Mouse (Mus musculus) hindbrain, embryonic 10.5 days (tissue): Measurements from ENCODE around the gene Wfdc21. TPM values are rescaled to one million over a fixed set of nuclear protein-coding genes. Genes with fewer than 3 reads are reported as not detected.

ENCODE experiments used
- DNase-seq: peaks from one replicate; pipeline ENCODE4 v3.0.0-alpha.2; 2017; ENCODE audit warnings: low spot score
- H3K27ac ChIP-seq: fragments of 300-500 bp; sonication (generic); 2 replicates; pipeline ENCODE4 v1.5.1; 2016; ENCODE audit warnings: mild to moderate bottlenecking, moderate library complexity
- H3K27me3 ChIP-seq: fragments of 300-500 bp; sonication (generic); 2 replicates; pipeline ENCODE4 v1.6.1; 2016; ENCODE audit warnings: mild to moderate bottlenecking; ENCODE audit not compliant: poor library complexity, insufficient read depth, severe bottlenecking
- H3K36me3 ChIP-seq: fragments of 300-500 bp; sonication (generic); 2 replicates; pipeline ENCODE4 v1.6.1; 2016; ENCODE audit warnings: mild to moderate bottlenecking, moderate library complexity
- H3K4me1 ChIP-seq: fragments of 300-500 bp; sonication (generic); replicated peaks from 2 replicates; pipeline ENCODE4 v1.6.1; 2016; ENCODE audit warnings: mild to moderate bottlenecking
- H3K4me3 ChIP-seq: fragments of 300-500 bp; sonication (generic); 2 replicates; pipeline ENCODE4 v1.5.1; 2016; ENCODE audit warnings: mild to moderate bottlenecking, moderate library complexity
- H3K9me3 ChIP-seq: fragments of 300-500 bp; sonication (generic); 2 replicates; pipeline ENCODE4 v1.6.1; 2016; ENCODE audit warnings: mild to moderate bottlenecking, moderate library complexity
- WGBS: fragments of 180-500 bp; shearing (Covaris S2); methylation state at CpG from one replicate; pipeline ENCODE4 v1.1.7; 2016; 5-methylcytosine and 5-hydroxymethylcytosine counted together
- polyA plus RNA-seq: library from polyadenylated mRNA; unstranded; fragments of >200 nt; fragmentation: Nextera tagmentation; extraction: Ambion mirVana; gene quantifications from 2 replicates; pipeline ENCODE4 v1.2.1, GENCODE M21; 2016

Gene Wfdc21
- polyA plus RNA-seq, 1 experiment from 2014 or later, result not detected

DNA sequence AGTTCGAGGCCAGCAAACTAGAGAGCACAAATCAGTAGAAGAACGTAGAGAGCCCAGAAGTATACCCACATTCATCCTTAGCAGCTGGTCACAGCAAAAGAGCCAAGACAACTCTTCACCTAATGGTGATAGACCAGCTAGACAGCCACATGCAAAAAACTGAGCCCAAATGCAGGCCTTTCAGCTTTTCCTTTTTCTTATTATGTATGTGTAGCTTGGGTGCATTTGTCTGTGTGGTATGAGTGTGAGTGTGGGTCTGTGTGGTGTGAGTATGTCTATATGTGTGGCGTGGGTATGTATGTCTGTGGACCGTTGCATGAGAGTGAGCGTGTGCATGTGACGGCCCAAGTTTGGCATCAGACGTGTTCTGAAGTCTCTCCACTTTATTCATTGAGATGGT is 24.3 kb downstream of the Wfdc21 start:
- Histone ChIP-seq H3K4me1 (no peaks in the 10 kb centered on the region), H3K36me3 (peaks cover 100% of the 10 kb centered on the region)

GRCm38 (mm10) chr11:83772341-83772740 is 25.6 kb downstream of the Wfdc21 start:
- no peak overlapping the region for H3K4me3 ChIP-seq
- WGBS, result 93% methylated on average over 6 of the region's 6 CpGs
- H3K27me3 ChIP-seq, result no peaks in the 10 kb centered on the region
- no peak overlapping the region for H3K27ac ChIP-seq
- no peaks in the 10 kb centered on the region for H3K9me3 ChIP-seq
- no peak for DNase-seq
- no peaks in the 10 kb centered on the region for H3K4me1 ChIP-seq
- H3K36me3 ChIP-seq, result peaks cover 100% of the 10 kb centered on the region

More for the DNA sequence above, 24.3 kb downstream of the Wfdc21 start:
- DNase-seq, result no peak
- H3K27ac ChIP-seq, result no peak overlapping the region
- H3K9me3 ChIP-seq, result no peaks in the 10 kb centered on the region
- 95% methylated on average over 7 of the region's 7 CpGs for WGBS
- no peaks in the 10 kb centered on the region for H3K27me3 ChIP-seq
- H3K4me3 ChIP-seq, result no peak overlapping the region

- H3K36me3 ChIP-seq, result peaks cover 99% of the 10 kb centered on the region
- H3K27ac ChIP-seq, result no peak overlapping the region
- no peaks in the 10 kb centered on the region for H3K9me3 ChIP-seq
- no peaks in the 10 kb centered on the region for H3K4me1 ChIP-seq
- H3K27me3 ChIP-seq, result no peaks in the 10 kb centered on the region
- no peak for DNase-seq
- H3K4me3 ChIP-seq, result no peak overlapping the region
- 95% methylated on average over 16 of the region's 16 CpGs for WGBS
Measured at GRCm38 (mm10) chr11:83773691-83774090, 27.0 kb downstream of the Wfdc21 start.

DNA sequence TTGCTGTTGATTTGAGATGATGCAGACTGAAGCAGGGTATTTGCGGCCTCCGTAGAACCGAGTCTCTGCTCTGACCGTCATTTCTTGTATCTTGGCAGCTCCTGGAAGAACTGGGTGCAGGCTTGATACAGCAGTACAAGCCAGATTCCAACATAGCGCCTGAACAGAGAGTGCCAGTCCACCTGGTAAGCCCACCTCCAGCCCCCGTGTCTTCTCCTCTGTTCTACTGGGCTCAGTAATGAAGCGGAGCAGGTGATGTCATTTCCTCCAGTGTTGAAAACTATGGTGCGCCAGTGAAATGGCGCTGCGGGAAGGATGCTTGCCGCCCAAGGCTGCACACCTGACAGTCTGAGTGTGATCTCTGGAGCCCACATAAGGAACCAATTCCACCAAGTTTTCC is 27.6 kb downstream of the Wfdc21 start:
- DNase-seq, result no peak
- Histone ChIP-seq H3K27me3 (no peaks in the 10 kb centered on the region), H3K36me3 (peaks cover 99% of the 10 kb centered on the region), H3K27ac (no peak overlapping the region), H3K4me3 (no peak overlapping the region), H3K4me1 (no peaks in the 10 kb centered on the region), H3K9me3 (no peaks in the 10 kb centered on the region)
- 95% methylated on average over 11 of the region's 11 CpGs for WGBS

DNA sequence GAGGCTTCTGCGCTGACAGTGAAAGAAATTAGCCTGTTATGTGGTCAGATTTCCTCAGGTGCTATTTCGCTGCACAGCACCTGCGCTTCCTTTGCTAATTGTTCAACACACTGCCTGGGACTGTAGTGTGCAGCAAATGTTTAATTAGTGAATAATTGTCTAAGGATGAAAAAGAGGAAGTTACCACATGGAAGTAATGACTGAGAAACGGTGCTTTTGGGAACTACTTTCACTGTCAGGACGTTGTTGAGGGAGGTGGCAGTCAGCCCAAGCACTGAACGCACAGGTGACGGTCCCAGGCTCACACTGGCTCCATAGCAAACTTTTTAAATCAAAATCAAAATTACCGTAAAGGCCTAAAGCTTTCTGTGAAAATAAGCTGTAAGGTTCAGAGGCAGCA is 30.1 kb downstream of the Wfdc21 start:
- 95% methylated on average over 8 of the region's 8 CpGs for WGBS
- no peaks in the 10 kb centered on the region for H3K4me1 ChIP-seq
- no peaks in the 10 kb centered on the region for H3K27me3 ChIP-seq
- H3K4me3 ChIP-seq, result no peak overlapping the region
- H3K27ac ChIP-seq, result no peak overlapping the region
- no peak for DNase-seq
- peaks cover 99% of the 10 kb centered on the region for H3K36me3 ChIP-seq
- H3K9me3 ChIP-seq, result no peaks in the 10 kb centered on the region

DNA sequence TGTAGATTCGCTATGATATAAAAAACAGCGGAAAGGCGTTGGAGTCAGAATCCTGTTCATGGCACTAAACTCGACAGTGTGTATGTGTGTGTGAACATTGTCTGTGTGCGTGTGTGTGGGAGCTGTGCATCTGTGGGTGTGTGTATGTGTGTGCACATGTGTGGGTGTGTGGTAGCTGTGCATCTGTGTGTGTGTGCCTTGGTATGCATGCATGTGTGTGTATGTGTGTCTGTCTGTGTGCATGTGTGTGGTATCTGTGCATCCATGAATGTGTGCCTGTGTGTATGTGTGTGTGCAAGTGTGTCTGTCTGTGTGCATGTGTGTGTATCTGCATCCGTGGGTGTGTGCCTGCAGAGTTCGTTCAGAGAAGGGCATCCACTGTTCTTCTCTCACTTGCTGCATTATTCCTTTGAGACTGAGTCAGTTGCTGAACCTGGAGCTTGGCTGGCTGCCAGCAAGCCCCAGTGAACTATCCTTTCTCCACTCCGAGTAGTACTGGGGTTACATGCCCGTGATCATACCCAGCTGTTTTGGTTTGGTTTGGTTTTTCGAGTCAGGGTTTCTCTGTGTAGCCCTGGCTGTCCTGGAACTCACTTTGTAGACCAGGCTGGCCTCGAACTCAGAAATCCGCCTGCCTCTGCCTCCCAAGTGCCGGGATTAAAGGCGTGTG is 37.3 kb downstream of the Wfdc21 start:
- H3K4me1 ChIP-seq, result no peaks in the 10 kb centered on the region
- H3K4me3 ChIP-seq, result no peak overlapping the region
- H3K9me3 ChIP-seq, result no peaks in the 10 kb centered on the region
- H3K27me3 ChIP-seq, result no peaks in the 10 kb centered on the region
- peaks cover 59% of the 10 kb centered on the region for H3K36me3 ChIP-seq
- WGBS, result 92% methylated on average over 14 of the region's 14 CpGs
- H3K27ac ChIP-seq, result no peak overlapping the region
- DNase-seq, result no peak

GRCm38 (mm10) chr11:83784661-83785060 is 37.9 kb downstream of the Wfdc21 start:
- 88% methylated on average over 2 of the region's 2 CpGs for WGBS
- peaks cover 53% of the 10 kb centered on the region for H3K36me3 ChIP-seq
- no peak overlapping the region for H3K4me3 ChIP-seq
- H3K27ac ChIP-seq, result no peak overlapping the region
- DNase-seq, result no peak
- H3K4me1 ChIP-seq, result no peaks in the 10 kb centered on the region
- no peaks in the 10 kb centered on the region for H3K9me3 ChIP-seq
- H3K27me3 ChIP-seq, result no peaks in the 10 kb centered on the region

DNA sequence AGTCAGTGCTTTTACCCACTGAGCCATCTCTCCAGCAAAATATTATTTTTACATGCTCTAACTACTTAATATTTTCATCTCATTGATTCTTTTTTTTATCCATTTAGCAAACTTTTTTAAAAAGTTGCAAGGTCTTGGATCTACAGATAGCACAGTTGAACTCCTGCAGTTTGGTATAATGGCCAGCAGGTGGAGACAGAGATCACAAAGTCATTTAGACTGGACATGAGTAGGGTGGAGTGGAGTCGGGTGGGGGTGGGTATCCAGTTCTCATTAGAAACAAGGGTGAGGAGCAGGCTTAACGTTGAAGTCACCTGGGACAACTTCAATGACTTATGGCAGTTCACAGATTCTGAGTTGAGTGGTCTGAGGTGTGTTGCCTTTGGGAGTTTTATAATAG is 38.6 kb downstream of the Wfdc21 start:
- WGBS, result 14% methylated on average over 2 of the region's 2 CpGs
- Histone ChIP-seq H3K36me3 (peaks cover 46% of the 10 kb centered on the region), H3K27ac (no peak overlapping the region), H3K4me1 (no peaks in the 10 kb centered on the region), H3K9me3 (no peaks in the 10 kb centered on the region), H3K4me3 (no peak overlapping the region), H3K27me3 (no peaks in the 10 kb centered on the region)
- peak; percentile 54 for DNase-seq

DNA sequence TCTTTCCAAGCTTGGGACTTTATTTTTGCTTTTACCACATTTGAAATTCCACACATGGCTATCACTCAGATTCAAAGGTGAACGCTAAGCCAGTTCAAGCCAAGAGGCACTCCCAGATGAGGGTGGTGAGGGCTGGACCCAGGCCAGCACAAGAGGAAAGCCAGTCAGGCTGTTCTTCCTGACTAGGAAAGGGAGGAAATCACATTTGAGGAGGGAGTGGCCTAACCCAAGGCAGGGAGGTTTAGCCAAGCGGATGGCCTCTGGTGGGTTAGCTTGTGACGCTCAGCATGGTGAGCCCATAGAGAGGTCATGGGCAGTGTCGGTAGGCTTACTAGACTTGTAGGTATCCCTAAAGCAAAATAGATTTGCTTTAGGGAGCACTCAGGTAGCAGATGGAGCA is 40.1 kb downstream of the Wfdc21 start:
- WGBS, result 87% methylated on average over 4 of the region's 4 CpGs
- no peak overlapping the region for H3K4me3 ChIP-seq
- no peak for DNase-seq
- peaks cover 31% of the 10 kb centered on the region for H3K36me3 ChIP-seq
- H3K27ac ChIP-seq, result no peak overlapping the region
- H3K9me3 ChIP-seq, result no peaks in the 10 kb centered on the region
- no peaks in the 10 kb centered on the region for H3K4me1 ChIP-seq
- no peaks in the 10 kb centered on the region for H3K27me3 ChIP-seq

GRCm38 (mm10) chr11:83787401-83788021 is 40.8 kb downstream of the Wfdc21 start:
- no peaks in the 10 kb centered on the region for H3K27me3 ChIP-seq
- no peak overlapping the region for H3K27ac ChIP-seq
- H3K36me3 ChIP-seq, result peaks cover 24% of the 10 kb centered on the region
- no peak overlapping the region for H3K4me3 ChIP-seq
- WGBS, result 83% methylated on average over 15 of the region's 15 CpGs
- no peak for DNase-seq
- H3K4me1 ChIP-seq, result no peaks in the 10 kb centered on the region
- no peaks in the 10 kb centered on the region for H3K9me3 ChIP-seq

GRCm38 (mm10) chr11:83788331-83788730 is 41.6 kb downstream of the Wfdc21 start:
- WGBS, result 74% methylated on average over 8 of the region's 8 CpGs
- Histone ChIP-seq H3K36me3 (peaks cover 16% of the 10 kb centered on the region), H3K9me3 (no peaks in the 10 kb centered on the region), H3K27ac (no peak overlapping the region), H3K27me3 (no peaks in the 10 kb centered on the region), H3K4me1 (no peaks in the 10 kb centered on the region), H3K4me3 (no peak overlapping the region)
- DNase-seq, result no peak

- H3K27me3 ChIP-seq, result no peaks in the 10 kb centered on the region
- 79% methylated on average over 13 of the region's 13 CpGs for WGBS
Measured at GRCm38 (mm10) chr11:83789259-83789658, 42.5 kb downstream of the Wfdc21 start.

GRCm38 (mm10) chr11:83791133-83791532 is 44.4 kb downstream of the Wfdc21 start:
- H3K27ac ChIP-seq, result no peak overlapping the region
- 0 out of 2 replicates have a peak, but pooled peaks cover 4% of the 10 kb centered on the region for H3K36me3 ChIP-seq
- no peaks in the 10 kb centered on the region for H3K4me1 ChIP-seq
- 72% methylated on average over 4 of the region's 4 CpGs for WGBS
- H3K9me3 ChIP-seq, result no peaks in the 10 kb centered on the region
- DNase-seq, result no peak
- no peak overlapping the region for H3K4me3 ChIP-seq
- no peaks in the 10 kb centered on the region for H3K27me3 ChIP-seq

More at GRCm38 (mm10) chr11:83789259-83789658, 42.5 kb downstream of the Wfdc21 start:
- H3K36me3 ChIP-seq, result peaks cover 7% of the 10 kb centered on the region; the same call in 1 of the 2 replicates
- no peaks in the 10 kb centered on the region for H3K9me3 ChIP-seq
- H3K4me3 ChIP-seq, result no peak overlapping the region
- no peak overlapping the region for H3K27ac ChIP-seq
- DNase-seq, result no peak
- no peaks in the 10 kb centered on the region for H3K4me1 ChIP-seq
